Mouse (Mus musculus) retina, adult 2 months (tissue): Measurements from ENCODE around the gene Epm2aip1.

Experiments
- DNase-seq: peaks from one replicate; pipeline ENCODE4 v3.0.0-alpha.2; 2012; ENCODE audit warnings: low read depth, low spot score

Gene Epm2aip1

GRCm38 (mm10) chr9:111271434-111272160 lies at the start of gene Epm2aip1, which contains the start of gene Mlh1:
Gene Epm2aip1 (plus strand): TSS chr9:111271929.
Gene Mlh1 (minus strand): TSS chr9:111271791.
- peak; percentile 100 for DNase-seq

- no peak for DNase-seq
Measured at GRCm38 (mm10) chr9:111223406-111223805, 48.3 kb upstream of the Epm2aip1 start.

- DNase-seq: no peak
Measured at GRCm38 (mm10) chr9:111228446-111228845, 43.3 kb upstream of the Epm2aip1 start.

GRCm38 (mm10) chr9:111234701-111235100 lies 37.0 kb upstream of the Epm2aip1 start:
- DNase-seq: no peak

GRCm38 (mm10) chr9:111237726-111238125 lies 34.0 kb upstream of the Epm2aip1 start:
- no peak for DNase-seq

GRCm38 (mm10) chr9:111239821-111240220 lies 31.9 kb upstream of the Epm2aip1 start:
- no peak for DNase-seq

GRCm38 (mm10) chr9:111243384-111243783 lies 28.3 kb upstream of the Epm2aip1 start:
- DNase-seq: no peak

GRCm38 (mm10) chr9:111245546-111245945 lies 26.2 kb upstream of the Epm2aip1 start:
- no peak for DNase-seq

GRCm38 (mm10) chr9:111247682-111248246 lies 24.0 kb upstream of the Epm2aip1 start:
- DNase-seq: no peak

GRCm38 (mm10) chr9:111252161-111252869 lies 19.4 kb upstream of the Epm2aip1 start:
- DNase-seq: no peak

- DNase-seq: no peak
Measured at GRCm38 (mm10) chr9:111260360-111260985, 11.3 kb upstream of the Epm2aip1 start.

- DNase-seq: no peak
Measured at GRCm38 (mm10) chr9:111261356-111261755, 10.4 kb upstream of the Epm2aip1 start.

- no peak for DNase-seq
Measured at GRCm38 (mm10) chr9:111267998-111268397, 3.7 kb upstream of the Epm2aip1 start.

GRCm38 (mm10) chr9:111270606-111271005 lies 1.1 kb upstream of the Epm2aip1 start:
- no peak for DNase-seq

- DNase-seq: no peak
Measured at GRCm38 (mm10) chr9:111271056-111271433, 684 bp upstream of the Epm2aip1 start.

- no peak for DNase-seq
Measured at GRCm38 (mm10) chr9:111272356-111272755, 627 bp downstream of the Epm2aip1 start.

GRCm38 (mm10) chr9:111272996-111273785 lies 1.5 kb downstream of the Epm2aip1 start:
- no peak for DNase-seq

GRCm38 (mm10) chr9:111273958-111274357 lies 2.2 kb downstream of the Epm2aip1 start:
- no peak for DNase-seq

GRCm38 (mm10) chr9:111275156-111275555 lies 3.4 kb downstream of the Epm2aip1 start:
- no peak for DNase-seq

GRCm38 (mm10) chr9:111285061-111285460 lies 13.3 kb downstream of the Epm2aip1 start:
- DNase-seq: no peak

- DNase-seq: no peak
Measured at GRCm38 (mm10) chr9:111285676-111286075, 13.9 kb downstream of the Epm2aip1 start.
